Mouse (Mus musculus): ENCODE measurements at regions not wholly inside any gene's neighbourhood (a gene's known extent, or its start where the extent isn't known, plus 50 kb on each side); places are given as distances from the start of the nearest gene placed in this dataset.

DNA sequence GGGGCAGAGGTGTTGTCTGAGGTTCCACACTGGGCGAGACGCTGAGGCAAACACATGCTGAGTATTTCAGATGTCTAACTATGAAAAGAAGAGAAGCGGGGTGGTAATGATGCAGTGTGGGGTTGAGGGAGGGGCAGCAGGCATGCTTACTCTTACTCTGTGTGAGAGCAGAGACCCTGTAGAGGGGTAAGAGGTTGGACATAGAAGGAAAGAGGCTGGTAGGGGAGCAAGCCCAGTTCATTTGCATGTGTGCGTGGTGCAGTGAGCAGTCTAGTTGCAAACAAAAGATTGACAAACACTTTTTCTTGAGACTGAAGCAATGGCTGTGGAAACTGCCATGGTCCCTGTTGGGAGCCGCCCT, 122.5 kb upstream of the Arglu1 start:
- ATAC-seq: no peak
- no peak overlapping the region for H3K27ac ChIP-seq (ENCODE audit: low read depth, low read length)

DNA sequence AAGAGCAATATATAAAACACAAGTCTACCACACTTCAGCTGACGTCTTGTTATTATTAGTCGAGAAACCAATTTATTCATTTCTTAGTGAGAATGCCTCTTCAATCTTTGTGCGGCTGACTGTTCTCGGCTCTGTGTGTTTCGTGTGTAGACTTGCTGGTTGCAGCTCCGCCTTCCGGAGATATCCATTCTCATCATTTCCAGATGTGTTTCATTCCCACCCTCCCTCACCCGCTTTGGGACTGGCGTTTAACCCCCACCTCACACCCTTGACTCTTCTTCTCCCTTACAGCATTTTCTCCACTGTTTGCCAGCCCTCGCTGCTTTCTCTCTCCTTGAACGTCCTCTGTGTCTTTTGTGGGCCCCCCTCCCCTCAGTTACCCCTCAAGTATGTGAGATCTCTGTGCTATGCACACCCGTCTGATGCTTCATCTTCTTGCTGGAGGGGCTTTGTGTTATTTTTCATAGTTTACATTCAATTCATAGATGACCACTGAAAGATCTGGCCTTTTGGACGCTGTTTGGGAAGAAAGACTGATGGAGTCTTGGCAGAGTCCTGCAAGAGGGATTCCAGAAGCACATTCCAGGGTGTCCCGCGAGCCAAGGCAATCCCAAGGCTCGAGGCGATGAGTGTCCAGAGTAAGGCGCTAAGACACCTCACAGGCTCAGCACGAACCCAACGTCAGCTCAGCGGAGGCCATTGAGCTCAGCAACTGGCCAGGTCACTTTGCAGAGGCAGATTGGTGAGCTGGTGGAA, 121.9 kb upstream of the Arglu1 start:
- Histone ChIP-seq H3K4me1 (replicated peaks; ENCODE audit: control insufficient read depth, insufficient read depth, low read length) (no peaks in the 10 kb centered on the region), H3K36me3 (ENCODE audit: control insufficient read depth, insufficient read depth) (no peaks in the 10 kb centered on the region), H3K4me2 (replicated peaks; ENCODE audit: low read depth) (no peak overlapping the region; the same call in 1 of the 2 replicates), H3K4me3 (ENCODE audit: low read depth, low read length) (no peak overlapping the region), H3K9ac (ENCODE audit: low read depth, low read length) (no peak overlapping the region), H3K27me3 (replicated peaks; ENCODE audit: control insufficient read depth, insufficient read depth, low read length) (no peaks in the 10 kb centered on the region), H3K9me3 (ENCODE audit: control insufficient read depth) (no peaks in the 10 kb centered on the region), H3K27ac (ENCODE audit: low read depth, low read length) (no peak overlapping the region)
- no peak for TF ChIP-seq CTCF (IDR thresholded peaks at IDR 0.05; ENCODE audit: low read depth)
- 69% methylated on average over 21 of the region's 21 CpGs for WGBS
- no peak for ATAC-seq

More for the DNA sequence above, 122.5 kb upstream of the Arglu1 start:
- H3K4me1 ChIP-seq (replicated peaks; ENCODE audit: control insufficient read depth, insufficient read depth, low read length): no peaks in the 10 kb centered on the region
- WGBS: 91% methylated on average over 5 of the region's 5 CpGs
- no peak overlapping the region; the same call in 1 of the 2 replicates for H3K4me2 ChIP-seq (replicated peaks; ENCODE audit: low read depth)
- H3K9ac ChIP-seq (ENCODE audit: low read depth, low read length): no peak overlapping the region
- H3K9me3 ChIP-seq (ENCODE audit: control insufficient read depth): no peaks in the 10 kb centered on the region
- no peak for TF ChIP-seq CTCF (IDR thresholded peaks at IDR 0.05; ENCODE audit: low read depth)
- H3K27me3 ChIP-seq (replicated peaks; ENCODE audit: control insufficient read depth, insufficient read depth, low read length): no peaks in the 10 kb centered on the region
- no peak overlapping the region for H3K4me3 ChIP-seq (ENCODE audit: low read depth, low read length)
- no peaks in the 10 kb centered on the region for H3K36me3 ChIP-seq (ENCODE audit: control insufficient read depth, insufficient read depth)

- Histone ChIP-seq H3K4me1 (replicated peaks; ENCODE audit: control insufficient read depth, insufficient read depth, low read length) (no peaks in the 10 kb centered on the region), H3K9ac (ENCODE audit: low read depth, low read length) (no peak overlapping the region), H3K27ac (ENCODE audit: low read depth, low read length) (no peak overlapping the region), H3K27me3 (replicated peaks; ENCODE audit: control insufficient read depth, insufficient read depth, low read length) (no peaks in the 10 kb centered on the region), H3K4me2 (replicated peaks; ENCODE audit: low read depth) (no peak overlapping the region), H3K9me3 (ENCODE audit: control insufficient read depth) (no peaks in the 10 kb centered on the region), H3K4me3 (ENCODE audit: low read depth, low read length) (no peak overlapping the region), H3K36me3 (ENCODE audit: control insufficient read depth, insufficient read depth) (no peaks in the 10 kb centered on the region)
- 41% methylated on average over 4 of the region's 4 CpGs for WGBS
- no peak for ATAC-seq
- TF ChIP-seq CTCF (IDR thresholded peaks at IDR 0.05; ENCODE audit: low read depth): no peak
Measured at GRCm38 (mm10) chr8:8810928-8811327, 120.6 kb upstream of the Arglu1 start.

- no peak overlapping the region for H3K4me3 ChIP-seq (ENCODE audit: low read depth, low read length)
- no peaks in the 10 kb centered on the region for H3K27me3 ChIP-seq (replicated peaks; ENCODE audit: control insufficient read depth, insufficient read depth, low read length)
- no peak for ATAC-seq
- no peaks in the 10 kb centered on the region for H3K9me3 ChIP-seq (ENCODE audit: control insufficient read depth)
- H3K36me3 ChIP-seq (ENCODE audit: control insufficient read depth, insufficient read depth): no peaks in the 10 kb centered on the region
- no peak overlapping the region for H3K27ac ChIP-seq (ENCODE audit: low read depth, low read length)
- no peaks in the 10 kb centered on the region for H3K4me1 ChIP-seq (replicated peaks; ENCODE audit: control insufficient read depth, insufficient read depth, low read length)
- whole genome bisulfite sequencing: 85% methylated on average over 9 of the region's 9 CpGs
- no peak for TF ChIP-seq CTCF (IDR thresholded peaks at IDR 0.05; ENCODE audit: low read depth)
- H3K9ac ChIP-seq (ENCODE audit: low read depth, low read length): no peak overlapping the region
- no peak overlapping the region for H3K4me2 ChIP-seq (replicated peaks; ENCODE audit: low read depth)
Measured at GRCm38 (mm10) chr8:8809835-8810439, 119.6 kb upstream of the Arglu1 start.

DNA sequence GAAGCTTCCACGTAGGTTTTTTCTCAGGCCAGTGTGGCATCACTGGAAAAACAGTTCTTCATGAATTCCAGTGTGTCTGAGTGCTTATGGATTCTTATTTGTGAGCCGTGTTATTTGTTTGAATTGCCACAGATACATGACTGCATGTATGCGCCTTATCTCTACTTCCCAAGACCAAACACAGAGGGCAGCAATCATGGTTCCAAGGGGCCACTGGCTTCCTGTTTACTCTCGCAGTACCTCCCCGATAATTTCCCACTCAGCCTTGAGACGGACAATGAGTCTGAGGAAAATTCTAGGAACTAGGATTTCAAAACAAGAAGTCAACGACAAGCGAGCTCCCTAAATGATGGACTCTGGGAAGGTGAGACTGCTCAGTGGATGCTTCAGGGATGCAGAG, 119.0 kb upstream of the Arglu1 start:
- Histone ChIP-seq H3K27me3 (replicated peaks; ENCODE audit: control insufficient read depth, insufficient read depth, low read length) (no peaks in the 10 kb centered on the region), H3K36me3 (ENCODE audit: control insufficient read depth, insufficient read depth) (no peaks in the 10 kb centered on the region), H3K9me3 (ENCODE audit: control insufficient read depth) (no peaks in the 10 kb centered on the region), H3K4me1 (replicated peaks; ENCODE audit: control insufficient read depth, insufficient read depth, low read length) (no peaks in the 10 kb centered on the region), H3K4me2 (replicated peaks; ENCODE audit: low read depth) (no peak overlapping the region), H3K4me3 (ENCODE audit: low read depth, low read length) (no peak overlapping the region), H3K27ac (ENCODE audit: low read depth, low read length) (no peak overlapping the region), H3K9ac (ENCODE audit: low read depth, low read length) (no peak overlapping the region)
- 71% methylated on average over 8 of the region's 8 CpGs for WGBS
- no peak for TF ChIP-seq CTCF (IDR thresholded peaks at IDR 0.05; ENCODE audit: low read depth)
- no peak for ATAC-seq

- no peak for TF ChIP-seq CTCF (IDR thresholded peaks at IDR 0.05; ENCODE audit: low read depth)
- no peak overlapping the region for H3K4me3 ChIP-seq (ENCODE audit: low read depth, low read length)
- H3K9me3 ChIP-seq (ENCODE audit: control insufficient read depth): no peaks in the 10 kb centered on the region
- H3K4me1 ChIP-seq (replicated peaks; ENCODE audit: control insufficient read depth, insufficient read depth, low read length): no peaks in the 10 kb centered on the region
- no peak overlapping the region for H3K9ac ChIP-seq (ENCODE audit: low read depth, low read length)
- H3K36me3 ChIP-seq (ENCODE audit: control insufficient read depth, insufficient read depth): no peaks in the 10 kb centered on the region
- no peaks in the 10 kb centered on the region for H3K27me3 ChIP-seq (replicated peaks; ENCODE audit: control insufficient read depth, insufficient read depth, low read length)
- H3K27ac ChIP-seq (ENCODE audit: low read depth, low read length): no peak overlapping the region
- 59% methylated on average over 6 of the region's 6 CpGs for WGBS
- ATAC-seq: no peak
- H3K4me2 ChIP-seq (replicated peaks; ENCODE audit: low read depth): no peak overlapping the region
Measured at GRCm38 (mm10) chr8:8802761-8803340, 112.5 kb upstream of the Arglu1 start.
